Mouse (Mus musculus) thymus, adult 2 months (tissue): ENCODE data around the gene Bpgm. TPM values are rescaled to one million over a fixed set of nuclear protein-coding genes. Genes with fewer than 3 reads are reported as not detected.

ENCODE experiments used
- DNase-seq: peaks from one replicate; pipeline ENCODE4 v3.0.0; 2021
- H3K27ac ChIP-seq: fragments of 200-500 bp; 2 replicates; pipeline ENCODE4 v1.5.1; 2012; ENCODE audit warnings: low read length, control low read depth; ENCODE audit not compliant: control insufficient read depth, insufficient read depth
- H3K27me3 ChIP-seq: fragments of 200-500 bp; 2 replicates; pipeline ENCODE4 v1.6.1; 2012; ENCODE audit warnings: mild to moderate bottlenecking, low read length, moderate library complexity, mixed read lengths; ENCODE audit not compliant: control insufficient read depth, insufficient read depth
- H3K36me3 ChIP-seq: fragments of 200-500 bp; 2 replicates; pipeline ENCODE4 v1.6.1; 2012; ENCODE audit warnings: mild to moderate bottlenecking, low read length, moderate library complexity; ENCODE audit not compliant: control insufficient read depth, insufficient read depth
- H3K4me1 ChIP-seq: fragments of 200-500 bp; replicated peaks from 2 replicates; pipeline ENCODE4 v1.6.1; 2012; ENCODE audit warnings: low read length; ENCODE audit not compliant: control insufficient read depth, insufficient read depth
- H3K4me3 ChIP-seq: fragments of 200-500 bp; 2 replicates; pipeline ENCODE4 v1.5.1; 2012; ENCODE audit warnings: mild to moderate bottlenecking, low read length, control low read depth, moderate library complexity; ENCODE audit not compliant: control insufficient read depth, insufficient read depth
- CTCF ChIP-seq: fragments of 200-500 bp; IDR thresholded peaks from 2 replicates; pipeline ENCODE4 v1.5.1; 2012; ENCODE audit warnings: mild to moderate bottlenecking, control low read depth, low read length, moderate library complexity, borderline replicate concordance; ENCODE audit not compliant: control insufficient read depth, poor library complexity, insufficient read depth; ENCODE audit errors: extremely low read depth
- POLR2A ChIP-seq: fragments of 200-500 bp; IDR thresholded peaks from 2 replicates; pipeline ENCODE4 v1.6.1; 2012; ENCODE audit warnings: mild to moderate bottlenecking, low read length, control low read depth, moderate library complexity; ENCODE audit not compliant: control insufficient read depth, poor library complexity, insufficient read depth; ENCODE audit errors: extremely low read depth
- WGBS: fragments of 180-500 bp; shearing (Covaris S2); methylation state at CpG from one replicate; pipeline ENCODE4 v1.1.7; 2018; 5-methylcytosine and 5-hydroxymethylcytosine counted together
- polyA plus RNA-seq: library from polyadenylated mRNA; depleted of rRNA; stranded (reverse); fragments of >200 nt; gene quantifications from 2 replicates; pipeline ENCODE4 v1.2.3, GENCODE M21; 2012

Bpgm gene
- polyA plus RNA-seq, 1 experiment, result 19.6 TPM

DNA sequence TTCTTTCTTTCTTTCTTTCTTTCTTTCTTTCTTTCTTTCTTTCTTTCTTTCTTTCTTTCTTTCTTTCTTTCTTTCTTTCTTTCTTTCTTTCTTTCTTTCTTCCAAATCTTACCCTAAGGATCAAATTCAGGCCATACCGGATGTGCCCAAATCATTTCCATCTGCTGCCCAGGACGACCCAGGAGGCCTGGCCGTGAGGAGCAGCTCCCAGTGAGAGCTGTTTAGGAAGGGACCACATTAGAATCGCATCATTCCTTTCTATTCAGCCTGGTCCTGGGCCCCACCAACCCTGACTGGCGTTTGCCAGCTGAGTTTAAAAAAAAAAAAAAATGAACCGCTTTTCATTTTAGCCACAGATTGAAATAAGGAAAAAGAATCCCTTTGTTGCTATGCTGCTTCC, 44.9 kb downstream of the Bpgm start:
- no peak overlapping the region for H3K27ac ChIP-seq
- no peaks in the 10 kb centered on the region for H3K4me1 ChIP-seq
- DNase-seq, result no peak
- WGBS, result 86% methylated on average over 6 of the region's 6 CpGs
- H3K27me3 ChIP-seq, result no peaks in the 10 kb centered on the region
- no peaks in the 10 kb centered on the region for H3K36me3 ChIP-seq
- H3K4me3 ChIP-seq, result no peak overlapping the region
- no peak for TF ChIP-seq POLR2A

DNA sequence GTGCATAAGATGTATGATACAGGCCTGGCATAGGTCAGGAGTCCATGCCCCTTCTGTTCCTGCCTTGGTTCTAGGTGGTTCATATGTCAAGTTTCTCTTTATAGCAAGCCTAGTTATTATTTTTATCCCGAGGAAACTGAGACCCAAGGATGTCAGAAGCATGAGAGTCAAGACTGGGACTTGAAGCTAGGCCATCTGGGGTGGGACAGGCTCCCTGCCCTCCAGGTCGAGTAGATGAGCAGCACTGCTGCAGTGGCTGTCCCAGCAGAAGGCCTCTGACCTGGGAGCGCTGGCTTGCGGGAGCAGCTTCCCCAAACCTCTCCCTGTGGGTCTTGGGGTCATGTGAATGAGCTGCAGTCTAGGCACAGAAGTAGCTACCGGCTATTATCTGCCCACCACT, 47.5 kb downstream of the Bpgm start:
- Histone ChIP-seq H3K4me1 (no peaks in the 10 kb centered on the region), H3K36me3 (no peaks in the 10 kb centered on the region), H3K27me3 (no peaks in the 10 kb centered on the region), H3K27ac (no peak overlapping the region), H3K4me3 (no peak overlapping the region)
- 85% methylated on average over 5 of the region's 5 CpGs for WGBS
- no peak for DNase-seq
- TF ChIP-seq CTCF (no peak), POLR2A (no peak)

DNA sequence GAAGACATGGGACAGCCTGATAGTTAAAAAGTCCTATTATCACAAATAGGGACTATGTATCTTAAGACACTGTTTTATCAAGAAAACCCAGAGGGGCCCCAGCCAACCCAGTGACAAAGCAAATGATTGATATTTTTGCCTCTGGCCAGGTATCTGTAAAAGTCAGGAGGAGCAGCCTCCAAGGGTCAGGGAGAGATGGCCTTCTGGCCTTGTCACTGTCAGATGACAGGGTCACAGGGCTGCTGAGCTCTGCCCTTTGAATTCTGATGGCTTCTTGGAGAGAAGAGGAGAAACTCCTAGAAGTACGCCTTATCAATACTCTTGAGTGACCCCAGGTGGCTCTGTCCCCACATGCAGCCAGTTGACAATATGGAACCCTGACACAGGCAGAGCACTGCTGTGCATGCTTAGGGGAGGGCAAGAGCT, 49.5 kb downstream of the Bpgm start:
- no peak for TF ChIP-seq CTCF
- no peak for TF ChIP-seq POLR2A
- no peak for DNase-seq
- Histone ChIP-seq H3K36me3 (no peaks in the 10 kb centered on the region), H3K4me3 (no peak overlapping the region), H3K27me3 (no peaks in the 10 kb centered on the region), H3K27ac (no peak overlapping the region), H3K4me1 (no peaks in the 10 kb centered on the region)
- 93% methylated on average over 1 of the region's 1 CpGs for WGBS

DNA sequence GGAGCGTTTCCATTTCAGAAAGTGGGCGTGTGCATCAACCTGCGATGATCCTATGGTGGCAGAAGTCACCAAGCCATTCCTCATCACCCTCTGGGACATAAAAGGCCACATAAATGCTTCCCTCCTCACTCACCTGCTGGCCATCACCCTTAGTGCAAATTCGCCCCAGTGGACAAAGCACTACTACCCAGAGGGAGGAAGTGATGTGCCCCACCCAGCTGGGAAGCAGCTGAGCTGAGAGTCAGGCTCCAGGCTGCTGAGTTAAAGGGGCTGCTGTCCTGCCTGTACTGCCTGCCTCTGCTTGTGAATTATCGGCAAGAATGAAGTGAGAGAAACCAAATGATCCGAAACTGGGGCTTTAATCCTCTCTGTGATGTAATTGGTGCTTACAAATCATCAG, 49.9 kb downstream of the Bpgm start:
- no peak for DNase-seq
- WGBS, result 78% methylated on average over 6 of the region's 6 CpGs
- no peaks in the 10 kb centered on the region for H3K4me1 ChIP-seq
- TF ChIP-seq CTCF (no peak), POLR2A (no peak)
- H3K36me3 ChIP-seq, result no peaks in the 10 kb centered on the region
- no peak overlapping the region for H3K4me3 ChIP-seq
- no peaks in the 10 kb centered on the region for H3K27me3 ChIP-seq
- H3K27ac ChIP-seq, result no peak overlapping the region

DNA sequence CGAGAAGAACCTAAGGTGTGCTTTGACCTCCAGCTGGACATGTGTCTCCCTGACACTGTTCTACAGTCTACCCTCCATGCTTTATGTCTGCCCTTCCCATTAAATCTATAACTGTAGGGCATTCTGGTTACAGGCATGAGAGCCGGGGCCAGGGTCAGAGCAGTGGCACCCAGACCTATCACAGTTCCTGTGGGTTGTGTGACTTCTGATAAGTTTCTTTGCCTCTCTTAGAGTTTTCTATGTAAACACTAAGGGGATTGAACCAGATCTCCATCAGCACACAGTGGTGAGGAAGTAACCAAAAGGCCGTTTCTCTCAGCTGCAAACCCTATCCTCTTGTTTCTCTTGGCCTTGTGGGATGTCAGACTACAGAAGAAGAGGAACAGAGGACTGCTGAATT, 50.4 kb downstream of the Bpgm start:
- no peaks in the 10 kb centered on the region for H3K4me1 ChIP-seq
- no peak for DNase-seq
- 81% methylated on average over 3 of the region's 3 CpGs for WGBS
- TF ChIP-seq CTCF (no peak), POLR2A (no peak)
- H3K27ac ChIP-seq, result no peak overlapping the region
- H3K27me3 ChIP-seq, result no peaks in the 10 kb centered on the region
- H3K4me3 ChIP-seq, result no peak overlapping the region
- H3K36me3 ChIP-seq, result no peaks in the 10 kb centered on the region

DNA sequence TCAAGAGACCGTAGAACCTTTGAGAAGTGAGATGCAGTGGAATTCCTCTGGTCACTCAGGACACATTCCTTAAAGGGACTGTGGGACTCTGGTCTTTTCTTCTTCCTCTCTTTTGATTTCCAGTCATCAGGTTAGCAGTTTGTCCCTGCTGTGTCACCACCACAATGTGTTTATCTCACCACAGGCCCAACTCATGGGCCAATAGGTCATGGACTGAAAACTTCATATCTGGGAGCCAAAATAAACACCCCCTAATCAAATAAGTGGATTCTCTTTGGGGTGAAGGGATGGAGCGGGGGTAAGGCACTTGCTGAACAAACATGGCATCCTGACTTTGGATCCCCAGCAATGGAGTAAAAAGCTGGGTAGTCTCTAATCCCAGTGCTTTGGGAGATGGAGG, 52.1 kb downstream of the Bpgm start:
- TF ChIP-seq CTCF, result no peak
- no peak for TF ChIP-seq POLR2A
- no peak for DNase-seq
- Histone ChIP-seq H3K36me3 (no peaks in the 10 kb centered on the region), H3K4me1 (no peaks in the 10 kb centered on the region), H3K4me3 (no peak overlapping the region), H3K27me3 (no peaks in the 10 kb centered on the region), H3K27ac (no peak overlapping the region)
- 94% methylated on average over 2 of the region's 2 CpGs for WGBS

DNA sequence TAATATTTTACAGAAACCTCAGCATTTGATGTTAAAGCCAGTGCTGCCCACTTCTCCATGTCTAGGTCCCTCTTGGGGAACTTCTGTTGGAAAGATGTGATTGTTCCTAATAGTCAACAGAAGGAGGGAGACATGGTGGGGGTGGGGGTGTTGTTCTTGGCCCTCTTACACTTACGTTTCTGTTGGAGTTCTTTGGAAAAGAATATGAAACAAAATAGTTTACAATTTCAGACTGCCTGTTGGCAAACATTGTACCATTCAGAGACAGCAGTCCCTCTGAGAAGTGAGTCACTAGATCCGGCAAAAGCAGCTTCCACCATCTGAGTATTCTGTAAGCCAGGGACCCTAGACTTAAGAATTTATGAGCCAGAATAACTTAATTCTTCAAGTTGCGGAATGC, 54.0 kb downstream of the Bpgm start:
- TF ChIP-seq CTCF (no peak), POLR2A (no peak)
- no peaks in the 10 kb centered on the region for H3K27me3 ChIP-seq
- H3K4me3 ChIP-seq, result no peak overlapping the region
- no peak for DNase-seq
- H3K36me3 ChIP-seq, result no peaks in the 10 kb centered on the region
- H3K27ac ChIP-seq, result no peak overlapping the region
- no peaks in the 10 kb centered on the region for H3K4me1 ChIP-seq
- 86% methylated on average over 3 of the region's 3 CpGs for WGBS

DNA sequence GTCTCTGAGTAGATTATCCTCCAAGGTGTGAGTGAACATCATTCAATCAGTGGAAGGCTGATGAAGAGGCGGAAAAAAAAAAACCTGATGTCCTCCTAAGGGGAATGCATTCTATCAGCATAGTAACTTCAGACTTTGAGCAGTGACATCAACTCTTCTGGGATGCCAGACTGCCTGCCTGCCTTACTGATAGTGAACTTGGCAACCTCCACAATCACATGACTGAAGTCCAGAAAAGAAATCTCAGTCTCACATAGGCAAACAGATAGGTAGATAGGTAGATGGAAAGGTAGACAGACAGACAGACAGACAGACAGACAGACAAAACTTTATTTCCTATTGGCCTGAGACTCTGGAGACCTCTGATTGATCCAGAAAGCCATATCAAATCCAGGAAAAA, 57.0 kb downstream of the Bpgm start:
- WGBS, result 98% methylated on average over 1 of the region's 1 CpGs
- H3K4me1 ChIP-seq, result no peaks in the 10 kb centered on the region

More for the DNA sequence above, 57.0 kb downstream of the Bpgm start:
- Histone ChIP-seq H3K4me3 (no peak overlapping the region), H3K27ac (no peak overlapping the region), H3K27me3 (no peaks in the 10 kb centered on the region), H3K36me3 (no peaks in the 10 kb centered on the region)
- DNase-seq, result no peak
- no peak for TF ChIP-seq POLR2A
